Mouse (Mus musculus): Measurements from ENCODE around the gene Atad1.
"Not testable (repeated sequence)": the region's sequence is repeated elsewhere in the genome, so short reads cannot be mapped to it uniquely, and the experiment has no call there.

Gene Atad1

GRCm38 (mm10) chr19:32680894-32681293 lies 58.7 kb downstream of the Atad1 start:
- no peak for DNase-seq (ENCODE audit: low read depth, low spot score)

GRCm38 (mm10) chr19:32675766-32676165 lies 63.8 kb downstream of the Atad1 start:
- no peak for DNase-seq (ENCODE audit: low read depth, low spot score)

GRCm38 (mm10) chr19:32667830-32668229 lies 71.8 kb downstream of the Atad1 start:
- not testable (repeated sequence) for DNase-seq (ENCODE audit: low read depth, low spot score)

GRCm38 (mm10) chr19:32665243-32665642 lies 74.3 kb downstream of the Atad1 start:
- no peak for DNase-seq (ENCODE audit: low read depth, low spot score)

GRCm38 (mm10) chr19:32662936-32663335 lies 76.7 kb downstream of the Atad1 start:
- DNase-seq (ENCODE audit: low read depth, low spot score), result no peak

- no peak for DNase-seq (ENCODE audit: low read depth, low spot score)
These were observed 80.2 kb downstream of the Atad1 start for GRCm38 (mm10) chr19:32659346-32659745.

GRCm38 (mm10) chr19:32653630-32654362 lies 85.8 kb downstream of the Atad1 start:
- DNase-seq (ENCODE audit: low read depth, low spot score), result no peak

GRCm38 (mm10) chr19:32653122-32653521 lies 86.5 kb downstream of the Atad1 start:
- DNase-seq (ENCODE audit: low read depth, low spot score), result no peak

- no peak for DNase-seq (ENCODE audit: low read depth, low spot score)
These were observed 88.5 kb downstream of the Atad1 start for GRCm38 (mm10) chr19:32651046-32651445.

GRCm38 (mm10) chr19:32648019-32648571 lies 91.5 kb downstream of the Atad1 start:
- no peak for DNase-seq (ENCODE audit: low read depth, low spot score)

- no peak for DNase-seq (ENCODE audit: low read depth, low spot score)
These were observed 93.2 kb downstream of the Atad1 start for GRCm38 (mm10) chr19:32646382-32646781.

- DNase-seq (ENCODE audit: low read depth, low spot score), result no peak
These were observed 93.6 kb downstream of the Atad1 start for GRCm38 (mm10) chr19:32645939-32646338.

- no peak for DNase-seq (ENCODE audit: low read depth, low spot score)
These were observed 95.9 kb downstream of the Atad1 start for GRCm38 (mm10) chr19:32643642-32644041.

- no peak for DNase-seq (ENCODE audit: low read depth, low spot score)
These were observed 97.6 kb downstream of the Atad1 start for GRCm38 (mm10) chr19:32641995-32642394.

GRCm38 (mm10) chr19:32641535-32641934 lies 98.1 kb downstream of the Atad1 start:
- DNase-seq (ENCODE audit: low read depth, low spot score), result no peak

- DNase-seq (ENCODE audit: low read depth, low spot score), result no peak
These were observed 101.2 kb downstream of the Atad1 start for GRCm38 (mm10) chr19:32638276-32638903.

GRCm38 (mm10) chr19:32637357-32638275 lies 102.0 kb downstream of the Atad1 start:
- DNase-seq (ENCODE audit: low read depth, low spot score), result no peak

GRCm38 (mm10) chr19:32634916-32635315 lies 104.7 kb downstream of the Atad1 start:
- no peak for DNase-seq (ENCODE audit: low read depth, low spot score)

GRCm38 (mm10) chr19:32628572-32629132 lies 110.9 kb downstream of the Atad1 start:
- no peak for DNase-seq (ENCODE audit: low read depth, low spot score)

- no peak for DNase-seq (ENCODE audit: low read depth, low spot score)
These were observed 112.0 kb downstream of the Atad1 start for GRCm38 (mm10) chr19:32627631-32628030.

GRCm38 (mm10) chr19:32626768-32627331 lies 112.7 kb downstream of the Atad1 start:
- no peak for DNase-seq (ENCODE audit: low read depth, low spot score)
